Mouse (Mus musculus) embryonic facial prominence, embryonic 12.5 days (tissue): ENCODE measurements around the gene Irx2. TPM values are rescaled to one million over a fixed set of nuclear protein-coding genes. Genes with fewer than 3 reads are reported as not detected.

Experiments used
- ATAC-seq: fragments of 200-750 bp; cut with Nextera tagmentation; 2 replicates; pipeline ENCODE4 v1.8.0; 2017; ENCODE audit not compliant: insufficient number of reproducible peaks, insufficient read depth, low FRiP score, low TSS enrichment
- H3K27ac ChIP-seq: fragments of 300-500 bp; sonication (generic); 2 replicates; pipeline ENCODE4 v1.5.1; 2016; ENCODE audit warnings: mild to moderate bottlenecking
- H3K27me3 ChIP-seq: fragments of 300-500 bp; sonication (generic); 2 replicates; pipeline ENCODE4 v1.6.1; 2016; ENCODE audit warnings: mild to moderate bottlenecking, moderate library complexity
- H3K36me3 ChIP-seq: fragments of 300-500 bp; sonication (generic); 2 replicates; pipeline ENCODE4 v1.6.1; 2016; ENCODE audit warnings: mild to moderate bottlenecking
- H3K4me1 ChIP-seq: fragments of 300-500 bp; sonication (generic); 2 replicates; pipeline ENCODE4 v1.6.1; 2016
- H3K4me2 ChIP-seq: fragments of 300-500 bp; sonication (generic); replicated peaks from 2 replicates; pipeline ENCODE4 v1.6.1; 2016; ENCODE audit warnings: mild to moderate bottlenecking, moderate library complexity
- H3K4me3 ChIP-seq: fragments of 300-500 bp; sonication (generic); 2 replicates; pipeline ENCODE4 v1.5.1; 2016; ENCODE audit warnings: mild to moderate bottlenecking
- H3K9ac ChIP-seq: fragments of 300-500 bp; sonication (generic); 2 replicates; pipeline ENCODE4 v1.6.1; 2016; ENCODE audit warnings: mild to moderate bottlenecking, moderate library complexity
- H3K9me3 ChIP-seq: fragments of 300-500 bp; sonication (generic); 2 replicates; pipeline ENCODE4 v1.6.1; 2016; ENCODE audit warnings: mild to moderate bottlenecking, moderate library complexity
- WGBS: fragments of 180-500 bp; shearing (Covaris S2); methylation state at CpG from one replicate; pipeline ENCODE4 v1.1.7; 2016; 5-methylcytosine and 5-hydroxymethylcytosine counted together
- polyA plus RNA-seq: library from polyadenylated mRNA; unstranded; fragments of >200 nt; fragmentation: Nextera tagmentation; extraction: Ambion mirVana; gene quantifications from 2 replicates; pipeline ENCODE4 v1.2.1, GENCODE M21; 2016

Gene Irx2
- polyA plus RNA-seq, 1 experiment from 2014 or later = 14.1 TPM

DNA sequence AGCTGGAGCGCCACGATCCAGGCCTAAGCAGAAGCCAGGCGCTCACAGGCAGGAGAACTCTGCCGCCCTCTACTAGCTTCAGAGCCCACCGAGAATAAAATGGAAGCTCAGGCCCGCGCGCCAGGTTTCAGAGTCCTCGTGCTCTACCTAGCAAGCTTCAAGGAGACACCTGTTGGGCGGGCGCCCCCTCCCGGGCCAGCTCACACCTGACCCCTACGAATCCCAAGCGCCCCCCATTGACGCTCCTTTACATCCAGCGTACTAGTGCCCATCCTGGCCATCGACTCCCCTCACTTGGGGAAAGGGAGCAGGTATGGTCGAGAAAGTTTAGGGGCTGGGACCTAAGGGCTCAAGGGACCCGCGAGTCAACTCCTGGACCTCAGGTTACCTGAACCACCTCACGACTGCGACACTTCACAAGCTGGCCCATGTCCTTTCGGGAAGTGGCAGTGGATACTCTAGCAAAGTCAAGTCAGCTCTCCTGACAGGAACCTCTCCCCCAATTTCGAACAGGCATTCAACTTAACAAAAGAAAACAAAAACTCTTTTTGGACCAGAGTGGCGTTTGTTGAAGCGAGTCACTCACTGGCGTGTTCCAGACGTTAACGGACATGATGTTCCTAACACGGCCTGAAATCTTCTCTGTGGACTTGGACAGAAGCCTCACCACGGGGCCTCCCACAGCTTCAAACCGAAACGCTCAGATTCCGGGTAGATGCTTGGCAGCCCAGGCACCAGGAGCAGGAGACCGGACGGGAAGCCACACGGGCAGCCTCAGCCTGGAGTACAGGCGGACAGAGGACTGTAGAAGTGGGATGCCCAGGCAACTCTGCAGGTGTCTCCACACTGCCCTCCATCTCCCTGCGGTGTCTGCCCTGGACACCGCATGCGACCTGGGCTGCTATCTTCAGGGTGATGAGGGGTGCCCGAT lies 964 bp upstream of the Irx2 start:
- H3K27ac ChIP-seq = no peak overlapping the region
- peak overlapping the region; percentile 97 for H3K4me2 ChIP-seq
- peaks cover 14% of the 10 kb centered on the region; the same call in 1 of the 2 replicates for H3K4me1 ChIP-seq
- H3K27me3 ChIP-seq = peaks cover 81% of the 10 kb centered on the region
- no peaks in the 10 kb centered on the region for H3K36me3 ChIP-seq
- H3K9me3 ChIP-seq = no peaks in the 10 kb centered on the region
- H3K9ac ChIP-seq = peak overlapping the region; percentile 55
- ATAC-seq = peak; percentile 29
- under 1% methylated on average over 42 of the region's 42 CpGs for WGBS
- peak overlapping the region; percentile 56 for H3K4me3 ChIP-seq

DNA sequence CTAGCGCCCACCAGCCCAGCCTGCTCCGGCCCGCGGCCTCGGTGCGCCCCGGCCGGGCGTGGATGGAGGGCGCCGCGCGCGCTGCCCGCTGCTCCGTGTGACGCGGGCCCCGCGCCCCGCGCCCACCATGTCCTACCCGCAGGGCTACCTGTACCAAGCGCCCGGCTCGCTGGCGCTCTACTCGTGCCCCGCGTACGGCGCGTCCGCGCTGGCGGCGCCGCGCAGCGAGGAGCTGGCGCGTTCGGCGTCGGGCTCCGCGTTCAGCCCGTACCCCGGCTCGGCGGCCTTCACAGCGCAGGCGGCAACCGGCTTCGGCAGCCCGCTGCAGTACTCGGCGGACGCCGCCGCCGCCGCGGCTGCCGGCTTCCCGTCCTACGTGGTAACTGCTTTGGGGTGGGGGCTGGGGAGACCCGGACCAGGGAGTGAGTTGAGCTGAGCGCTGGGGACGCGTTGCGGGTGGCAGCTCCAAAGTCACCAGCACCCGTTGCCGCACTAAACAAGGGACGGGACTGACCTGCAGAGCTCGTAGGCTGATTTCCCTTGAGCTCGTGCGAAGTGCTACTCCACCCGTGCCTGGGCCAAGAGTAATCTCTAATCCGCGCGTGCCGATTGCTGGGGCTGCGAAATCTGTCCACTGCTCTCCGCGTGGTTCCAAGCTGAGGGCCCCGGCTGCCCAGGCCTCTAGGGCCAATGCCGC lies 463 bp downstream of the Irx2 start:
- no peaks in the 10 kb centered on the region for H3K36me3 ChIP-seq
- H3K9me3 ChIP-seq = no peaks in the 10 kb centered on the region
- peak overlapping the region; percentile 56 for H3K4me3 ChIP-seq
- peak overlapping the region; percentile 97 for H3K4me2 ChIP-seq
- H3K9ac ChIP-seq = peak overlapping the region; percentile 59
- peaks cover 12% of the 10 kb centered on the region; the same call in 1 of the 2 replicates for H3K4me1 ChIP-seq
- ATAC-seq = peak; percentile 78; the same call in 1 of the 2 replicates
- WGBS = under 1% methylated on average over 79 of the region's 88 CpGs
- H3K27ac ChIP-seq = 0 out of 2 replicates have a peak overlapping the region, but pooled peaks have one; percentile 54
- peaks cover 78% of the 10 kb centered on the region for H3K27me3 ChIP-seq

DNA sequence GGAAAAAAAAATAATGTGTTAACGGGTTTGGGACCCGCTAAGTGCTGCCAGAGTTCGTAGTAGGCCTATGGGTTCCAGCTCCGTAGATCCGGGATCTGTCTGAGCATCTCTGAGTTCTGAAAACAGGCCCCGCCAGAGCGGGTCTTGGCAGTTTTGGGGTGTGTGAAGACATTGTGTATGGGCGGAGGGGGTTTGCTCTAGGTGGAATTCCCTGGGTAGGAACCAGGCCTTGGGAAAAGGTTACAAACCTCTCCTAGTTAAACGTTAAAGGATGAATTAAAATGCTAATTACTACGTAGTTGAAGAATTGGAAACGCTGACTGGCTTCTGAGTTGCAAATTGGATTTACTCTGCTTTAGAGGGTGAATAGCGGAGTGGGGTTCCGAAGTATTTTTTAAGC lies 1.2 kb downstream of the Irx2 start:
- Histone ChIP-seq H3K9me3 (no peaks in the 10 kb centered on the region), H3K4me3 (peak overlapping the region; percentile 56), H3K27ac (no peak overlapping the region), H3K27me3 (peaks cover 82% of the 10 kb centered on the region), H3K36me3 (no peaks in the 10 kb centered on the region), H3K4me1 (peaks cover 12% of the 10 kb centered on the region; the same call in 1 of the 2 replicates), H3K9ac (no peak overlapping the region; the same call in 1 of the 2 replicates), H3K4me2 (peak overlapping the region; percentile 97)
- no peak for ATAC-seq
- WGBS = under 1% methylated on average over 13 of the region's 13 CpGs

DNA sequence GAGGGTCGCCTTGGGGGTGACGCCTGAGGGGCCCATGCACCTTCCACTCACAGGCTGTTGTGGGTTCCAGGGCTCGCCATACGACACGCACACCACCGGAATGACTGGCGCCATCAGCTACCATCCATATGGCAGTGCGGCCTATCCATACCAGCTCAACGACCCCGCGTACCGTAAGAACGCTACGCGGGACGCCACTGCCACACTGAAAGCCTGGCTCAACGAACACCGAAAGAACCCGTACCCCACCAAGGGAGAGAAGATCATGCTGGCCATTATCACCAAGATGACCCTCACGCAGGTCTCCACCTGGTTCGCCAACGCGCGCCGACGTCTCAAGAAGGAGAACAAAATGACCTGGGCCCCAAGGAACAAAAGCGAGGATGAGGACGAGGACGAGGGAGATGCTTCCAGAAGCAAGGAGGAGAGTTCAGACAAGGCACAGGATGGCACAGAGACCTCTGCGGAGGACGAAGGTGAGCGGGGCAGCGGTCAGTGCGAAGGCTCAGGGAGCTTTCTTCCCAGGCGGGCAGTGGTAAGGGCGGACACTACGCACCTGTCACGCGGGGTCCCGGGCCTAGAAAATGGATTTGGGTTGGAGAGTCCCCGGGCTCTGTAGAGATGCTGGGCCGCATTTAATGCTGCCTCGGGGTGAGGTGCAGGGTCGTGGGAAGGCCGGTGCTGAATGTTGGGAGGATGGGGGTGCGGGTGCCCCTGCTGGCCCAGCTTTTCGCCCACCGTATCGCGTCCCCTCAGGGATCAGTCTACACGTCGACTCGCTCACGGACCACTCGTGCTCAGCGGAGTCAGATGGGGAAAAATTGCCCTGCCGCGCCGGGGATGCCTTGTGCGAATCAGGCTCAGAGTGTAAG lies 2.1 kb downstream of the Irx2 start:
- Histone ChIP-seq H3K4me3 (peak overlapping the region; percentile 56), H3K27ac (no peak overlapping the region), H3K27me3 (peaks cover 84% of the 10 kb centered on the region), H3K36me3 (no peaks in the 10 kb centered on the region), H3K4me1 (peaks cover 12% of the 10 kb centered on the region; the same call in 1 of the 2 replicates), H3K9ac (peak overlapping the region; percentile 38), H3K9me3 (no peaks in the 10 kb centered on the region), H3K4me2 (peak overlapping the region; percentile 97)
- ATAC-seq = no peak
- WGBS = 2% methylated on average over 60 of the region's 60 CpGs

DNA sequence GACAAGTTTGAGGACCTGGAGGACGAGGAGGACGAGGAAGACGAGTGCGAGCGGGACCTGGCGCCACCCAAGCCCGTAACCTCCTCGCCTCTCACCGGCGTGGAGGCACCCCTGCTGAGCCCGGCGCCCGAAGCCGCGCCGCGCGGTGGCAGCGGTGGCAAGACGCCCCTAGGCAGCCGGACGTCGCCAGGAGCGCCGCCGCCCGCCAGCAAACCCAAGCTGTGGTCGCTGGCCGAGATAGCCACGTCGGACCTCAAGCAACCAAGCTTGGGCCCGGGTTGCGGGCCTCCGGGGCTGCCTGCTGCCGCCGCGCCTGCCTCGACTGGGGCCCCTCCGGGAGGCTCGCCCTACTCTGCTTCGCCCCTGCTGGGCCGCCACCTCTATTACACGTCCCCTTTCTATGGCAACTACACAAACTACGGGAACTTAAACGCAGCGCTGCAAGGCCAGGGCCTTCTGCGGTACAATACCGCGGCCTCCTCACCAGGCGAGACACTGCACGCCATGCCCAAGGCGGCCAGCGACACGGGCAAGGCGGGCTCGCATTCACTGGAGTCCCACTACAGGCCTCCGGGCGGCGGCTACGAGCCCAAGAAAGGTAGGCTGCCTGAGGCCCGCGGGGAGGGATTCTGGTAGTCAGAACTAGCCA lies 2.9 kb downstream of the Irx2 start:
- peaks cover 84% of the 10 kb centered on the region for H3K27me3 ChIP-seq
- peak overlapping the region; percentile 56 for H3K4me3 ChIP-seq
- H3K36me3 ChIP-seq = no peaks in the 10 kb centered on the region
- ATAC-seq = no peak
- peak overlapping the region; percentile 38 for H3K9ac ChIP-seq
- WGBS = 1% methylated on average over 62 of the region's 62 CpGs
- peak overlapping the region; percentile 97 for H3K4me2 ChIP-seq
- H3K9me3 ChIP-seq = no peaks in the 10 kb centered on the region
- peaks cover 12% of the 10 kb centered on the region; the same call in 1 of the 2 replicates for H3K4me1 ChIP-seq
- H3K27ac ChIP-seq = no peak overlapping the region

DNA sequence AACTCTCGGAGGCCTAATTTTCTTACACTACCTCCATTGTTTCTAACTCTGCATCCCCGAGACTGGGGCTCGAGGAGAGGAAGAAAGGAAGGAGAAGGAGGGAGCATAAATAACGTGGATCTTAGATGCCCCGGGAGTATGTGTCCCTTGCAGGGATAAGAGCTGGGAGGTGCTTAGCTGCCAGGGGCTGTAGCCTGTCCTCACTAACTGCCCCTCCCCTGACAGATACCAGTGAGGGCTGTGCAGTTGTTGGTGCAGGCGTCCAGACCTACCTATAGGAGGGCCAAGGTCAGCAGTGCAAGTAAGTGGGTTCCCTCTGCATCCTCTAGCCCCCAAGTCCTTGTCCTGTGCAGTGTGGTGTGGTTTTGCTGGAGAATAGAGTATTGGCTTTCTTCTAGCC lies 3.7 kb downstream of the Irx2 start:
- Histone ChIP-seq H3K4me2 (peak overlapping the region; percentile 97), H3K27me3 (peaks cover 82% of the 10 kb centered on the region), H3K9ac (no peak overlapping the region), H3K9me3 (no peaks in the 10 kb centered on the region), H3K4me3 (peak overlapping the region; percentile 56), H3K36me3 (no peaks in the 10 kb centered on the region), H3K27ac (no peak overlapping the region), H3K4me1 (peaks cover 12% of the 10 kb centered on the region; the same call in 1 of the 2 replicates)
- ATAC-seq = no peak
- 11% methylated on average over 6 of the region's 6 CpGs for WGBS

DNA sequence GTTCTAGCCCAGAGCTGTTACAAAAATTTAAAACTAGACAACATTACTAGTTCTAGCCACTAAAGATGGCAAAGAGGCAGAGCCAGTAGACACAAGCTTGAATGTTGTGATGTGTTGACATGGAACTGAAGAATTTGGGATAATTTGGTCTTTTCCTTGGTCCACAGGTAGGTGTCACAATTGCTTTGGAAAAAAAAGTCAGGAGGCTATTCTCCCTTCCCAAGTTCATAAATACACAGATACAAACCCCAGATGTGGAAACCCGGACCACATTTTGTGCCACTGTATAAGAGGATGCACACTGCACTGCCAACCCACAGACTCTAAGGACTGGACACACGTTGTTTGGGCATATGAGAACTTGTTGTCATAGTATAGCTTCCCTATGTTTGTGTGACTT lies 4.5 kb downstream of the Irx2 start:
- H3K9ac ChIP-seq = no peak overlapping the region
- H3K4me1 ChIP-seq = peaks cover 11% of the 10 kb centered on the region; the same call in 1 of the 2 replicates
- no peak overlapping the region for H3K4me3 ChIP-seq
- ATAC-seq = no peak
- WGBS = 35% methylated on average over 2 of the region's 2 CpGs
- H3K4me2 ChIP-seq = peak overlapping the region; percentile 3; the same call in 1 of the 2 replicates
- H3K27ac ChIP-seq = no peak overlapping the region
- peaks cover 81% of the 10 kb centered on the region for H3K27me3 ChIP-seq
- no peaks in the 10 kb centered on the region for H3K36me3 ChIP-seq
- H3K9me3 ChIP-seq = no peaks in the 10 kb centered on the region

DNA sequence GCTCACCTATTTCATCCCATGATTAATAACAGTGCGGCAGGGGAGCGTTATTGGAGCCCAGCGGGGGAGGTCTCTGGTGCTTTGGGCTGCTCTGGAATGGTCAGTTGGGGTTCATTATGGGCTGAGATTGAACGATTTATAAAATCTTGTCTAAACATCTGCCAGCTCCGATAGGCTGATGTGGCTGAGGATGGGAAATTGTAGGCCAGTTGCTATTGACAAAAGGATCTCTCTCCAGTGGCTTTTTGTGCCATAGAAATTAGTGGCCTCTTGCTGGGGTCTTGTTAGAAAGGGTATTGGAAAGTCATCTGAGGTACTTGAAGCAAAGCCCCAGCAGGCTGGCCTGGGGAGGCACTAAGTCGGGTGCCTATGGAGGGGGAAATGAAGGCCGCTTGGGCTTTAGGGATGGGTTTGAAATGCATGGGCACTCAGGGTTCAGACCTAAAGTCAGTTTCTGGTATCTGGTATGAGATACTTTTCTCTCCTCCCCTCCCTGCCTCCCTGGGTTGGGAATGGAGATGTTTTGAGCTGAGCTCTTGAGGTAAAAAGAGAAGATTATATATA lies 6.2 kb downstream of the Irx2 start:
- no peak overlapping the region for H3K27ac ChIP-seq
- H3K4me2 ChIP-seq = no peak overlapping the region
- peaks cover 25% of the 10 kb centered on the region; the same call in 1 of the 2 replicates for H3K4me1 ChIP-seq
- H3K36me3 ChIP-seq = no peaks in the 10 kb centered on the region
- no peak for ATAC-seq
- H3K27me3 ChIP-seq = peaks cover 87% of the 10 kb centered on the region
- 17% methylated on average over 7 of the region's 7 CpGs for WGBS
- no peak overlapping the region for H3K4me3 ChIP-seq
- no peaks in the 10 kb centered on the region for H3K9me3 ChIP-seq
- no peak overlapping the region for H3K9ac ChIP-seq

DNA sequence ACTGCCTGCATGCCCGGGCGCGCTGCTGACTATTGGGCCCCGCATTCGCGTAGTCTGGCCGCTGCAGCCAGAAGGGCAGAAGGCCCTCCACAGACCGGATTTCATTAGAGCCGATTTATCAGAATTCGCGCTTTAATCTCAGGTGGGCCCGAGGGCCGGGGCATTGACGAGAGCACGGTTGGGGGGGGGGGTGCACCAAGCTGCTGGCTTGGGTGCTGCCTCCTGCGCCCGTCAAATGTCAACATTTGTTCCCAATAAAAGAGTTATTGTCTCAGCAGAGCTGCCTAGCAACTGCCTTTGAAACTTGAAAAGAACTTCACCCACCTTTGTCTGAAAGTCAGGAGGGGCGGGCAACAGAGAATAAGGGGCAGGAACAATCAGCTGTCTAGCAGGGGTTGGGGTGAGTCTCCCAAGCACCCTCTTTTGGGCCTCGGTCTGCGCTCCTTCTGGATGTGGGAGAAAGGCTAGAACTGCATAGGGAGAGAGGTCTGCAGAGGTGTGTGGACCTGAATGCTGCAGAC lies 7.8 kb downstream of the Irx2 start:
- H3K27ac ChIP-seq = no peak overlapping the region
- H3K9ac ChIP-seq = no peak overlapping the region
- H3K27me3 ChIP-seq = peaks cover 93% of the 10 kb centered on the region
- ATAC-seq = no peak
- H3K4me3 ChIP-seq = no peak overlapping the region
- peaks cover 23% of the 10 kb centered on the region; the same call in 1 of the 2 replicates for H3K4me1 ChIP-seq
- H3K4me2 ChIP-seq = no peak overlapping the region
- 3% methylated on average over 20 of the region's 20 CpGs for WGBS
- no peaks in the 10 kb centered on the region for H3K9me3 ChIP-seq
- no peaks in the 10 kb centered on the region for H3K36me3 ChIP-seq

DNA sequence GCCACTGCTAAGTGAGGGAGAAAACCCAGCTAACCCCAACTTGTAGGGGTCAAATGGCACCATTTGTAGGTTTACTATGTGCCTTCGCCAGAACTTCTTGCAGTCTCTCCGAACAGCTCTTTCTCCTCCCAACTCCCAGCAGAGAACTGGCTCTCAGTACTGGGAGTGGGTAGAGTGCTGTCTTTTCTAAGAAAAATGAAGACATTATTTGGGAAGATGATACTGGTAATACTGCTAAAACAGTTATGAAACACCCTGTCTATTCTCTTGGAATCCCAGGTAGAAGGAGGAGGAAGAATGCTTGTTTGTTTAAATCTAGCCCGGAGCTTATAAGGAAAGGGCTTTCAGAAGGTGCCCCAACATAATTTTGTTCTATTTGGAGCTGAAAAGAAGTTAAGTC lies 8.9 kb downstream of the Irx2 start:
- Histone ChIP-seq H3K36me3 (no peaks in the 10 kb centered on the region), H3K4me1 (peaks cover 18% of the 10 kb centered on the region; the same call in 1 of the 2 replicates), H3K27ac (no peak overlapping the region), H3K9ac (no peak overlapping the region), H3K4me3 (no peak overlapping the region), H3K4me2 (no peak overlapping the region), H3K27me3 (peaks cover 90% of the 10 kb centered on the region), H3K9me3 (no peaks in the 10 kb centered on the region)
- no peak for ATAC-seq
- 4% methylated on average over 3 of the region's 3 CpGs for WGBS
